Mouse (Mus musculus): ENCODE data around the gene Ggt1. TPM values are rescaled to one million over a fixed set of nuclear protein-coding genes. Genes with fewer than 3 reads are reported as not detected.
A peak's percentile ranks its signal among the peaks of the same experiment; 100 is the strongest.

The Ggt1 gene
- polyA plus RNA-seq, 1 experiment = 2.3 TPM

- no peak for TF ChIP-seq POLR2A (IDR thresholded peaks at IDR 0.05; ENCODE audit: borderline replicate concordance, extremely low read depth, insufficient read depth, insufficient read length, poor library complexity, severe bottlenecking)
- no peak for TF ChIP-seq CTCF (IDR thresholded peaks at IDR 0.05; ENCODE audit: borderline replicate concordance, extremely low read depth, insufficient read depth, insufficient read length)
- DNase-seq (ENCODE audit: low read depth) = no peak
These were observed 10.2 kb upstream of the Ggt1 start for GRCm38 (mm10) chr10:75551175-75551574.

GRCm38 (mm10) chr10:75552106-75552505 is 9.3 kb upstream of the Ggt1 start:
- TF ChIP-seq CTCF (IDR thresholded peaks at IDR 0.05; ENCODE audit: borderline replicate concordance, extremely low read depth, insufficient read depth, insufficient read length) (no peak), POLR2A (IDR thresholded peaks at IDR 0.05; ENCODE audit: borderline replicate concordance, extremely low read depth, insufficient read depth, insufficient read length, poor library complexity, severe bottlenecking) (no peak)
- no peak for DNase-seq (ENCODE audit: low read depth)

DNA sequence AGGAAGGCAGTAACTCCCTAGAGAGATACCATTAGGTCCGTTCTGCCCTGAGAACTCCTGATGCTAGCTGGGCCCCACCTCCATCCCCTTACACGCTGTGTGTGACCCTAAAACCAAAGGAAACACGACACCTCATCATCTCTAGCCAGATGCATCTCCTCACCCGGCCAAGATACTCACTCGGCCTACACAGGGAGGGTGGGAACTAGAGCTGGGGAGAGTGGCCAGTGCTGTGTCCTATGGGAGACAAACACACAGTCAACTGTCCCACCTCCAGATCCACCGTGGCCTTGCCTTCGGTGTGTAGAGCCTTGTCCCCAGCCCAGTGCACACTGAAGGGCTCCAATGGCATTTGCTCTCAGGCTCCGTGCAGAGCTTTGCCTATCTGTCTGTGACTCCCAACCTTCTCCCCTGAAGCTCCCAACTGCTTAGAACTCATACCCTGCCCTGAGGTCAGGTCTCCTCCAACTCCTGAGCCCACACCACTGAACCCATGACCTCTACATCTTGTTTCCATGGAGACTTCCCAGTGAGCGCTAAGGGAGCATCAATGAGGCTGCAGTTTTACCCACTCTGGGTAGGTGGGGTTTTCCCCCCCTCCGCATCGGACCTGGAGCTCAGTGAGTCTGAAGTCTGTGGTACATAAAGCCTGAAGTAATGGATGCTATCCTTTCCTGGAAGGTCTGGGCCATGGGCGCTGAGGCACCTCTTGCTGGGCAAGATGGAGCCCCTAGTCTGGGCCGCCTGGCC is 8.5 kb upstream of the Ggt1 start:
- no peak for TF ChIP-seq CTCF (IDR thresholded peaks at IDR 0.05; ENCODE audit: borderline replicate concordance, extremely low read depth, insufficient read depth, insufficient read length)
- TF ChIP-seq POLR2A (IDR thresholded peaks at IDR 0.05; ENCODE audit: borderline replicate concordance, extremely low read depth, insufficient read depth, insufficient read length, poor library complexity, severe bottlenecking) = no peak
- DNase-seq (ENCODE audit: low read depth) = no peak

DNA sequence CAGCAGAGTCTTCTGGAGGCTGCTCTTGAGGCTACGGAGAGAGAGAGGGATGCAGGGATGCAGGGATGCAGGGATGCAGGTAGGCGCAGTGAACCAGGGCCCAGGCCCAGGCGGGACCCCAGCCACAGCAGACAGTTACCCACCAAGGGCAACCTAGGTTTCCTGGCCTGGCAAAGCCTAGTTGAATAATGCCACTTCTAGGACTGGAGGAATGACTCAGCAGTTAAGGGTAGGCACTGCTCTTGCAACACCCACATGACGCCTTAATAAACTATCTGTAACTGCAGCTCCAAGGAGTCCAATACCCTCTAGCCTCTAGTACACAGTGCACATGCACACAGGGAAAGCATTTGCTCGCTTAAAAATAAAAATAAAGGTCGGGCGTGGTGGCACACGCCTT is 7.3 kb upstream of the Ggt1 start:
- TF ChIP-seq CTCF (IDR thresholded peaks at IDR 0.05; ENCODE audit: borderline replicate concordance, extremely low read depth, insufficient read depth, insufficient read length) (no peak), POLR2A (IDR thresholded peaks at IDR 0.05; ENCODE audit: borderline replicate concordance, extremely low read depth, insufficient read depth, insufficient read length, poor library complexity, severe bottlenecking) (no peak)
- DNase-seq (ENCODE audit: low read depth) = no peak

DNA sequence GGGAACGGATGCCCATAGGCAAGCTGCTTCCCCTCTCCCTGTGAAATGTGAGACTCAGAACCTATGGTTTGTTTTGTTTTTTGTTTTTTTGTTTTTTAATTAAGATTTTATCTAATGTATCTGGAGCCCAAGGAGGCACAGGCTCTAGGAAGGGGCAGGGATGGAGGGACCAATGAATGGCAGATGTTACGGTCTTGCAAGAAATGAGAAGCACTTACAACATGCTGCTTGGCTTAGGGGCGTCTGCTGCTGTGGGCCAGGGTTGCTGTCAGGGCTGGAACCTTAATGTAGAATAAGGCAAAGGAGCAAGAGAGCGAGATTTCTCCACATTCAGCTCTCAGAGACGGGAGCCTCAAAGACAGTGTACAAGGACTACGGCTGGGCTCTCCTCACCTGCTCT is 5.8 kb upstream of the Ggt1 start:
- DNase-seq (ENCODE audit: low read depth) = peak; percentile 17
- TF ChIP-seq CTCF (IDR thresholded peaks at IDR 0.05; ENCODE audit: borderline replicate concordance, extremely low read depth, insufficient read depth, insufficient read length) (no peak), POLR2A (IDR thresholded peaks at IDR 0.05; ENCODE audit: borderline replicate concordance, extremely low read depth, insufficient read depth, insufficient read length, poor library complexity, severe bottlenecking) (no peak)

DNA sequence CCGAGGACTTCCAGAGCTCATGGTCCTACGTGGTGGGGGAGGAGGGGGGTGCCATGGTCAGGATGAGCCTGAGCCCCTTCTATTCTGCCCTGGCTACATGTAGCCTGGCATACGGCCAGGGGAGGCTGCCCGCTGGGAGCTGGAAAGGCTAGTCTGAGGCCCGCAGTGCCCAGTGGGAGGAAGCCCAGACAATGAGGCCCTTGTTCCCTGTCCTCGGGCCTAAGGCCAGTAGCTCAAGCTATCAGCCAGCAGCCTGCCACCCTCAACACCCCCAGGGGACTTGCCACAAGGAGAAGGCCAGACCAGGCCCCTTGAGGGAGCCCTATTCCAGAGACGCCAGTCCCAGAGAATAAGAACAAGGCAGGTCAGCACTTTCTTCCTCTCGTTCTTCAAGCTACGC is 5.4 kb upstream of the Ggt1 start:
- peak; percentile 96 for DNase-seq (ENCODE audit: low read depth)
- TF ChIP-seq POLR2A (IDR thresholded peaks at IDR 0.05; ENCODE audit: borderline replicate concordance, extremely low read depth, insufficient read depth, insufficient read length, poor library complexity, severe bottlenecking) (no peak), CTCF (IDR thresholded peaks at IDR 0.05; ENCODE audit: borderline replicate concordance, extremely low read depth, insufficient read depth, insufficient read length) (no peak)

DNA sequence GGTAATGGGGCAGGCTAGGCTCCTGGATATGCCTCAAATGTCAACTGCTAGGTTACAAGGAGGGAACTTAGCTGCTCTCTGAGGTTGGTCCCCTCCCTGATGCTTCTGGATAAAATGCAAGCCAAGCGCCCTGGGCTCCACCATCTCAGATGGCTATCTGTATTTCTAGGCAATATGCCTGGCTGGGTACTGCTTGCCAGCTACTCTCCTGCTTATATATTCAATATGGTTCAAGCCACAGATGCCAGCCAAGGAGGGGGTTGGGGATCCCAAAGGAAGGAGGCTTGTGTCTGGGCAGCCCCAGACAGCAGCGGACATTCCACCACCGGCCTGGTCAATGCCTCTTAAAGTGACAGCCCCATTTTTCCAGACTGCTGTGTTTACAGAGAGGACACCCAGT is 2.9 kb upstream of the Ggt1 start:
- TF ChIP-seq CTCF (IDR thresholded peaks at IDR 0.05; ENCODE audit: borderline replicate concordance, extremely low read depth, insufficient read depth, insufficient read length) = no peak
- no peak for TF ChIP-seq POLR2A (IDR thresholded peaks at IDR 0.05; ENCODE audit: borderline replicate concordance, extremely low read depth, insufficient read depth, insufficient read length, poor library complexity, severe bottlenecking)

DNA sequence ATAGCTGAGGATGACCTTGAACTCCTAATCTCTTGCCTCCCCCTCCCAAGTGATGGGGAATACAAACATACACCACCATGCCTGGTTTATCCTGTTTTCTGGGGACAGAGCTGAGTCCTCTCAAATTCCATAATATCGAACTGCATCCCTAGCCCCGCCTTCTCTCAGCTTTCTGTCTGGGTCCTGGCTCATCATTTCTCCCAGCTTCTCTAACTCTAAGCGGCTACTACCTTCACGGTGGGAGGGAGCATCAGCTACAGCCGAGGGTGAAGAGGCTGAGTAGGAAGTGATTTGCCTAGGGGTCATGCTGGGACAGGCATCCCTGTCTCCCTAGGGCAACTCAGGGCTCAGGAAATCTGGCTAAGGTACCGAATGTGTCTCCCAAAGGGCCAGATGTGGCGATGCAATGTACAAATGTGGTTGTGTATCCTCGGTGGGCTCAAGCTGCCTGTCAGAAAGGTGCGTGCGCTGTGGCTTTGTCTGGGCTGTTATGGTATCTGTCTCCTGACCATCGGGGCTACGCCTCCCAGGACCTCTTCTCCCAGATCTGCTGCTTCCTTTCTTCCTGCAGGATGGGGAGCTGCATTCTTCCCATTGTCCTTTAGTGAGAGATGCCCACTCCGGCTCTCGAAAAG is 2.2 kb upstream of the Ggt1 start:
- TF ChIP-seq CTCF (IDR thresholded peaks at IDR 0.05; ENCODE audit: borderline replicate concordance, extremely low read depth, insufficient read depth, insufficient read length) (no peak), POLR2A (IDR thresholded peaks at IDR 0.05; ENCODE audit: borderline replicate concordance, extremely low read depth, insufficient read depth, insufficient read length, poor library complexity, severe bottlenecking) (0 out of 2 replicates have a peak, but pooled peaks have one; percentile 7)
- peak; percentile 68 for DNase-seq (ENCODE audit: low read depth)

More for the DNA sequence above, 2.9 kb upstream of the Ggt1 start:
- DNase-seq (ENCODE audit: low read depth) = peak; percentile 91

GRCm38 (mm10) chr10:75559676-75560548 is 1.5 kb upstream of the Ggt1 start, which contains the start of gene Lrrc75b:
TSS of gene Lrrc75b (minus strand) at chr10:75560330.
- peak; percentile 66 for DNase-seq (ENCODE audit: low read depth)
- TF ChIP-seq CTCF (IDR thresholded peaks at IDR 0.05; ENCODE audit: borderline replicate concordance, extremely low read depth, insufficient read depth, insufficient read length) (no peak), POLR2A (IDR thresholded peaks at IDR 0.05; ENCODE audit: borderline replicate concordance, extremely low read depth, insufficient read depth, insufficient read length, poor library complexity, severe bottlenecking) (0 out of 2 replicates have a peak, but pooled peaks have one; percentile 26)

DNA sequence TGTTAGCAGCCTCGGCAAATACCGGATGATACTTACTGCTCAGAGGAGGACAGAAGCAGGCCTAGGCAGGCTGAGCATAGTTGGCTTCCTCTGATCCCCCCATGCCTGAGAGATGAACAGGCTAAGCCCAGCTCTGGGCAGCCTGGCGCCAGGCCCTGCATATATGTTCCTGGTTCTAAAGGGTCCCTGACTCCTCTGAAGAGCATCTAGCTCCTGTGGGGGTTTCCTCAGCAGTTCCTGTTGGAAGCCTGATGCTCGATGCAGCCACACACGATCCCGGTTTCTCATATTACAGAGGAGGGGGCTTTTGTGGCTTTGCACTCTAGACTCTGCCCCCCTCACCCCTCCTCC is 880 bp upstream of the Ggt1 start:
- TF ChIP-seq POLR2A (IDR thresholded peaks at IDR 0.05; ENCODE audit: borderline replicate concordance, extremely low read depth, insufficient read depth, insufficient read length, poor library complexity, severe bottlenecking) (no peak), CTCF (IDR thresholded peaks at IDR 0.05; ENCODE audit: borderline replicate concordance, extremely low read depth, insufficient read depth, insufficient read length) (no peak)
- DNase-seq (ENCODE audit: low read depth) = no peak

DNA sequence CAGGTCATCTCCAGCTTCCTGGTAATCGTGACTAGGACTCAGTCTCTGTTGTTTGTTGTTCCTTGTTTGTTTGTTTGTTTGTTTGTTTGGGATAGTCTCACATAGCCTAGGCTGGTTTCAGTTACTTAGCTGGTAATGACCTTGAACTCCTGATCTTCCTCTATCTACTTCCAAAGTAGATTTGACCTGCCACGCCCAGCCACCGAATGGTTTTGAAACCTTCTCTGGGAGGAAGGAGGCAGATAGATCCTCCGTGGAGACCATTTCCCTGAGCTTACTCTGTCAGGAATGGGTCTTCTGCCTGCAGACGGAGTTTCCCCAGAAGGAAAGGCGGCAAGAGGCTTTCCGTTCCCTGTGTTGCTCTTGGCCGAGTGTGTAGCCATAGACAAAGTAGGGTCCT is 1.2 kb downstream of the Ggt1 start:
- TF ChIP-seq POLR2A (IDR thresholded peaks at IDR 0.05; ENCODE audit: borderline replicate concordance, extremely low read depth, insufficient read depth, insufficient read length, poor library complexity, severe bottlenecking) (no peak), CTCF (IDR thresholded peaks at IDR 0.05; ENCODE audit: borderline replicate concordance, extremely low read depth, insufficient read depth, insufficient read length) (no peak)
- DNase-seq (ENCODE audit: low read depth) = no peak

Measured in brain, embryonic 14.5 days (tissue).